ENCODE assay signal across 20 mouse cellular contexts in the genomic region with DNA sequence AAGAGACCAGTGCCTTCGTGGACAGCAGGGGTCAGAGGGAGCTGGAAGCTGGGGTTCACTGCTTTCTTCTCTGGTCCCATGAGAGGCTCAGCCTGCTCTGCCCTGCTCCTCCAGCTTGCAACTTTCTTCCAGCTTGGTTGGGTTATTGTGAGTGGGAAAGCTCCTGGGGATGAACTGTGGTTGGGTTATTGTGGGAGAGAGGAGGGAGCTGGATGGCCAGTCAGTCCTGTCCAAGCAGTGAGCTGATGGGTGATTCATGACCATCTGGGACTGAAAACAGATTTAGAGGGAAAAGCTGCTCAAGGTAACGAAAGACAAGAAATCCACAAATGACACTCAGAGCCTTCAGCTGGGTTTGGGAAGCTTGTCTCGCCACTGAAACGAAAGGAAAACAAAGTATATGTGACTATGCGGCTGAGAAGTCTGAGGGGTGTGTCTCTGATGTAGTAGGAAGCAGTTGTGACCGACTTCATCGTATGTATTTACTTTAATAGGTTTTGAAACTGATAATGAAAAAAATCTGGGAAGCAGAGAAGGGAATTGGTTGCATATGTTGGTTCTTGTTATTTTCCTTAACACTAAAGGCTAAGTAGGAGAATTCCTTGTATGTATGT.
DNase-seq lines count a peak whose midpoint lies in the region; ATAC-seq and TF ChIP-seq lines count a peak whose summit lies in the region.
"Had no signal": no experiment of that assay in that cellular context is flagged by ENCODE, and none has a peak within 500 bp of the region (broad histone marks: within the 10 kb centered on the region; RNA-seq: fewer than 3 reads in every experiment).

No protein-coding gene starts in this region.

- H3K4me3 ChIP-seq in gastrocnemius, adult 2 months = no peak overlapping the region
- no peak overlapping the region for H3K4me3 ChIP-seq in embryonic facial prominence, embryonic 15.5 days (replicated peaks)
- no peak overlapping the region for H3K4me3 ChIP-seq in myocyte
- H3K4me3 ChIP-seq: embryonic facial prominence, embryonic 12.5 days; liver, embryonic 13.5 days; megakaryocyte, embryonic 14.5 days; neural tube, embryonic 15.5 days had no signal

- H3K4me2 ChIP-seq in embryonic facial prominence, embryonic 15.5 days (replicated peaks) = peak overlapping the region; percentile 19; the same call in 1 of the 2 replicates
- peak overlapping the region; percentile 49 for H3K4me2 ChIP-seq in myocyte (ENCODE audit: low read depth)
- H3K4me2 ChIP-seq: embryonic facial prominence, embryonic 12.5 days; heart, embryonic 11.5 days; liver, embryonic 13.5 days; neural tube, embryonic 15.5 days had no signal

- H3K27ac ChIP-seq in gastrocnemius, adult 2 months = peak overlapping the region; percentile 48
- no peak overlapping the region for H3K27ac ChIP-seq in embryonic facial prominence, embryonic 15.5 days (replicated peaks)
- H3K27ac ChIP-seq: embryonic facial prominence, embryonic 12.5 days; kidney, postnatal 0 days; liver, embryonic 13.5 days; neural tube, embryonic 15.5 days had no signal

- no peak overlapping the region for H3ac ChIP-seq in myocyte (ENCODE audit: control insufficient read depth, insufficient read length)

- intact Hi-C loops in gastrocnemius, adult 2 months (cut with DNase I) = no loop called here

- H3K9ac ChIP-seq in embryonic facial prominence, embryonic 15.5 days = no peak overlapping the region
- H3K9ac ChIP-seq: embryonic facial prominence, embryonic 12.5 days; liver, embryonic 13.5 days; neural tube, embryonic 15.5 days had no signal

- H3K79me2 ChIP-seq in myocyte (ENCODE audit: control insufficient read depth, insufficient read depth) = no peaks in the 10 kb centered on the region

- TF ChIP-seq POLR2A in myocyte (IDR thresholded peaks at IDR 0.05; ENCODE audit: insufficient read length, low read depth) = no peak

- H3K9me3 ChIP-seq in embryonic facial prominence, embryonic 15.5 days (replicated peaks) = no peaks in the 10 kb centered on the region
- H3K9me3 ChIP-seq: embryonic facial prominence, embryonic 12.5 days; liver, embryonic 13.5 days; neural tube, embryonic 15.5 days had no signal

- no peaks in the 10 kb centered on the region for H3K36me3 ChIP-seq in embryonic facial prominence, embryonic 15.5 days
- no peaks in the 10 kb centered on the region for H3K36me3 ChIP-seq in myocyte (ENCODE audit: control insufficient read depth, insufficient read depth)
- H3K36me3 ChIP-seq: embryonic facial prominence, embryonic 12.5 days; liver, embryonic 13.5 days; neural tube, embryonic 15.5 days had no signal

- DNase-seq in gastrocnemius, adult 2 months = no peak
- DNase-seq in gastrocnemius, postnatal 10 days = no peak
- DNase-seq in Muller cell, postnatal 12 days (ENCODE audit: inconsistent ontology term) = peak; percentile 28
- no peak for DNase-seq in thymus, postnatal 0 days (ENCODE audit: low spot score)
- no peak for DNase-seq in thymus, postnatal 4 days
- no peak for DNase-seq in urinary bladder, postnatal 25 days (ENCODE audit: low spot score)
- DNase-seq: cerebellum, postnatal 36 days; gastrocnemius, postnatal 36 days; heart, postnatal 36 days; liver, embryonic 13.5 days; thymus, postnatal 36 days had no signal

- no peak for TF ChIP-seq CTCF in gastrocnemius, adult 2 months (IDR thresholded peaks at IDR 0.05)

- H3K27me3 ChIP-seq in embryonic facial prominence, embryonic 15.5 days = 0 out of 2 replicates have a peak, but pooled peaks cover 10% of the 10 kb centered on the region
- no peaks in the 10 kb centered on the region for H3K27me3 ChIP-seq in myocyte (ENCODE audit: control insufficient read depth, insufficient read depth, insufficient read length)
- H3K27me3 ChIP-seq: embryonic facial prominence, embryonic 12.5 days; liver, embryonic 13.5 days; neural tube, embryonic 15.5 days had no signal

- 23% methylated on average over 7 of the region's 7 CpGs for WGBS in embryonic facial prominence, embryonic 15.5 days

- ATAC-seq in embryonic facial prominence, embryonic 15.5 days (ENCODE audit: insufficient number of reproducible peaks, low FRiP score, low TSS enrichment, low read depth) = no peak
- ATAC-seq: forebrain, embryonic 14.5 days; lung, postnatal 0 days had no signal

- H3K4me1 ChIP-seq in embryonic facial prominence, embryonic 15.5 days = peaks cover 20% of the 10 kb centered on the region
- H3K4me1 ChIP-seq: liver, embryonic 13.5 days; megakaryocyte, embryonic 14.5 days; neural tube, embryonic 15.5 days had no signal

TF ChIP-seq in myocyte, 11 proteins besides CTCF, POLR2A, EP300 and RAD21:
- TF ChIP-seq REST (IDR thresholded peaks at IDR 0.05; ENCODE audit: insufficient read depth, insufficient read length) (no peak), USF1 (IDR thresholded peaks at IDR 0.05; ENCODE audit: low read depth) (no peak), MAX (IDR thresholded peaks at IDR 0.05; ENCODE audit: low read depth) (no peak), MYOG (IDR thresholded peaks at IDR 0.05; ENCODE audit: control insufficient read depth in 1 of 3, insufficient read depth in 1 of 3, insufficient read length in 2 of 3, low read depth in 2 of 3) (no peak), TCF3 (IDR thresholded peaks at IDR 0.05; ENCODE audit: insufficient read length, low read depth) (no peak), SRF (IDR thresholded peaks at IDR 0.05; ENCODE audit: control insufficient read depth, insufficient read length, low read depth) (no peak), CEBPB (IDR thresholded peaks at IDR 0.05; ENCODE audit: insufficient read depth, poor library complexity, severe bottlenecking) (no peak), MYOD1 (IDR thresholded peaks at IDR 0.05; ENCODE audit: control insufficient read depth in 1 of 3, insufficient read length in 2 of 3, low read depth in 2 of 3) (no peak)
